Mouse (Mus musculus): ENCODE measurements around the gene Catip. TPM values are rescaled to one million over a fixed set of nuclear protein-coding genes. Genes with fewer than 3 reads are reported as not detected.
A peak's percentile ranks its signal among the peaks of the same experiment; 100 is the strongest.
"Not testable (repeated sequence)": the region's sequence is repeated elsewhere in the genome, so short reads cannot be mapped to it uniquely, and the experiment has no call there.

Catip gene
- not detected for total RNA-seq (2021)
- long read RNA-seq, experiment 1: 0 reads
- long read RNA-seq, experiment 2, partial matches to known transcripts: 1 of 1 reads
- long read RNA-seq, experiment 2, other reads (novel, unspliced or antisense): 0 of 1 reads

- peak; percentile 59 for DNase-seq
Measured at GRCm38 (mm10) chr1:74361812-74362211, at the start of gene Catip. Gene Catip, plus strand, starts transcription at chr1:74362108.

GRCm38 (mm10) chr1:74313049-74313692 lies 48.7 kb upstream of the Catip start:
- no peak for DNase-seq

GRCm38 (mm10) chr1:74314796-74315195 lies 47.1 kb upstream of the Catip start:
- no peak for DNase-seq

- no peak for DNase-seq
Measured at GRCm38 (mm10) chr1:74316114-74316827, 45.6 kb upstream of the Catip start.

- DNase-seq: no peak
Measured at GRCm38 (mm10) chr1:74318711-74319110, 43.2 kb upstream of the Catip start.

GRCm38 (mm10) chr1:74321396-74321795 lies 40.5 kb upstream of the Catip start:
- no peak for DNase-seq

- DNase-seq: not testable (repeated sequence)
Measured at GRCm38 (mm10) chr1:74326916-74327315, 35.0 kb upstream of the Catip start.

GRCm38 (mm10) chr1:74329899-74330431 lies 31.9 kb upstream of the Catip start:
- no peak for DNase-seq

- peak; percentile 39 for DNase-seq
Measured at GRCm38 (mm10) chr1:74331046-74331681, 30.7 kb upstream of the Catip start.

GRCm38 (mm10) chr1:74332241-74332763 lies 29.6 kb upstream of the Catip start:
- DNase-seq: peak; percentile 95

- no peak for DNase-seq
Measured at GRCm38 (mm10) chr1:74332930-74333329, 29.0 kb upstream of the Catip start.

- DNase-seq: no peak
Measured at GRCm38 (mm10) chr1:74334607-74335006, 27.3 kb upstream of the Catip start.

- peak; percentile 53 for DNase-seq
Measured at GRCm38 (mm10) chr1:74335033-74335432, 26.9 kb upstream of the Catip start.

- peak; percentile 62 for DNase-seq
Measured at GRCm38 (mm10) chr1:74335436-74336170, 26.3 kb upstream of the Catip start.

- DNase-seq: no peak
Measured at GRCm38 (mm10) chr1:74337241-74337771, 24.6 kb upstream of the Catip start.

GRCm38 (mm10) chr1:74338013-74338412 lies 23.9 kb upstream of the Catip start:
- no peak for DNase-seq

- DNase-seq: no peak
Measured at GRCm38 (mm10) chr1:74338626-74339025, 23.3 kb upstream of the Catip start.

GRCm38 (mm10) chr1:74339917-74340316 lies 22.0 kb upstream of the Catip start:
- DNase-seq: no peak

- peak; percentile 82 for DNase-seq
Measured at GRCm38 (mm10) chr1:74340361-74340764, 21.5 kb upstream of the Catip start.

- DNase-seq: not testable (repeated sequence)
Measured at GRCm38 (mm10) chr1:74340992-74341391, 20.9 kb upstream of the Catip start.

GRCm38 (mm10) chr1:74341898-74342297 lies 20.0 kb upstream of the Catip start:
- no peak for DNase-seq
